Mouse (Mus musculus) liver, adult (tissue): ENCODE results near the gene Renbp.

Experiments
- GATA4 ChIP-seq: IDR thresholded peaks from 2 replicates; pipeline ENCODE4 v1.6.1; 2014; ENCODE audit warnings: mild to moderate bottlenecking, low read length; ENCODE audit not compliant: insufficient replicate concordance

Renbp gene

GRCm38 (mm10) chrX:73941860-73942259 is 11.2 kb upstream of the Renbp start:
- no peak for TF ChIP-seq GATA4

DNA sequence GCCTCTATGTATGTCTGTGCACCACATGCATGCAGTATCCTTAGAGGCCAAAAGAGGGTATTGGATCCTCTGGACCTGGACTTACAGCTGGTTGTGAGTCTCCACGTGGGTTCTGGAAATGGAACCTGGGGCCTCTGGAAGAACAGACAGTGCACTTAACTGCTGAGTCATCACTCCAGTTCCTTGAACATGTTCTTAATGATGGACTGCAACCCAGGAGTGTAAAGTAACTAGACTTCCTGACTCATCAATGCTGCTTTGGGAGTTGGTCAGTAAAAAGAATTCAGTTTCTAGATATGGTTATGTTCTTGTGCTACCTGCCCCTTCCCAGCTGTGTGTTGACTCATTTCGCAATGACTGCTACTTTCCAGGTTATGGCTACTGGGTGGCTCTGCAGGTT is 1.2 kb upstream of the Renbp start:
- no peak for TF ChIP-seq GATA4

- no peak for TF ChIP-seq GATA4
These were observed 8.1 kb downstream of the Renbp start for GRCm38 (mm10) chrX:73922550-73922882.

DNA sequence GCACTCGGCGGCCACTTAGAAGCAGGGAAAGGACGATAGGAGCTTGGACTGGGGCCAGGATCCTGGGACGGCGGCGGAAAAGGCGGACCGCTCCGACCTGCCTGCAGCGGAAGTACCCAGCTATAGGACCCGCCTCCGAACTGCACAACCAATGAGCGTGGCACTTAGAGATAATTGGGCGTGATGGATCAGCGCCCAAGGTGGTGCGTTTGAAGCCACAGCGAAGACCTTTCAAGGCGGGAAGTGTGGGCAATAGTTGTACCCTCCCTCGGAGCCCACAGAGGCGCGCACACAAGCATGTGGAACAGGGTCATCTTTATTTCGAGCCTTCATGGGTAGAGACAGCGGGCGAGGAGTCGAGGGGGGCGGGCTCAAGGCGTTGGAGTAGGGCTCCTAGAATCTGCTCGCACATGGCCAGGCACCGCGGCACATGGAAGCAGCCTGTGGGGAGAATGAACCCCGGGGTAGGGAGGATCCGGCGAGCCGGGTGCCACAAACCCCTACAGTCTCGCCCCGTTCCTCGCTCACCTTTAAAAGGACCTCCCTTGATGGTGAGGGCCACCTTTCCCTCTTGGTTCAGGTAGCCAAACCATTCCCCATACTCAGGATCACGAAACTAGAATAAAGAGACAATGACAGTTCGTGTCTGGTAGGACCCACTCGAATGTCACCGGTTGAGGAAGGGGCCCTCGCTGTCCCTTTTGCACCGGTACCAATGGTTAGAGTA is 8.7 kb downstream of the Renbp start, which contains the start of the genes Arhgap4 and Naa10:
Gene Arhgap4 (minus strand): TSS at position 48 of the 727 bp plus-strand sequence.
Gene Naa10 (minus strand): TSS at position 122 of the 727 bp plus-strand sequence.
- TF ChIP-seq GATA4: peak; percentile 57; the same call in 1 of the 2 replicates

- no peak for TF ChIP-seq GATA4
These were observed 9.3 kb downstream of the Renbp start for GRCm38 (mm10) chrX:73921285-73921822.

- no peak for TF ChIP-seq GATA4
These were observed 12.0 kb downstream of the Renbp start for GRCm38 (mm10) chrX:73918631-73919030.

DNA sequence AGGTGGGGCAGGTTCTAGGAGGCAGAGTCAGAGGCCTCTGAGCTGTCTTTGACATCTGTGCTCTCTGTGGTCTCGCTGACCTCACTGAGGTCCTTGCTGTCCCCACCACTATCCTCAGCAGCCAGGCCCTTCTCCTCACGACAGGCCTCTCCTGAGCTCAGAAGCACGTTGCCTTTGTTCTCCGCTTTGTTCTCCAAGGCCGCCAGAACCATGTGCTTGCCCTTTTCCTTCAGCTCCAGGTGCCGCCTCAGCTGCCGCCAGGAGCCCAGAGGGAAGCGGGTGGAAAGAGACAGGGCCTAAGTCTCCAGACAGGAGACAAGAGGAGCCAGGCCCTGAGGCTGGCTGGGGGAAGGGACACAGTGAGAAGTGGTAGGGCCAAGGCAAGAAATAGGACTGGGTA is 13.7 kb downstream of the Renbp start:
- no peak for TF ChIP-seq GATA4

DNA sequence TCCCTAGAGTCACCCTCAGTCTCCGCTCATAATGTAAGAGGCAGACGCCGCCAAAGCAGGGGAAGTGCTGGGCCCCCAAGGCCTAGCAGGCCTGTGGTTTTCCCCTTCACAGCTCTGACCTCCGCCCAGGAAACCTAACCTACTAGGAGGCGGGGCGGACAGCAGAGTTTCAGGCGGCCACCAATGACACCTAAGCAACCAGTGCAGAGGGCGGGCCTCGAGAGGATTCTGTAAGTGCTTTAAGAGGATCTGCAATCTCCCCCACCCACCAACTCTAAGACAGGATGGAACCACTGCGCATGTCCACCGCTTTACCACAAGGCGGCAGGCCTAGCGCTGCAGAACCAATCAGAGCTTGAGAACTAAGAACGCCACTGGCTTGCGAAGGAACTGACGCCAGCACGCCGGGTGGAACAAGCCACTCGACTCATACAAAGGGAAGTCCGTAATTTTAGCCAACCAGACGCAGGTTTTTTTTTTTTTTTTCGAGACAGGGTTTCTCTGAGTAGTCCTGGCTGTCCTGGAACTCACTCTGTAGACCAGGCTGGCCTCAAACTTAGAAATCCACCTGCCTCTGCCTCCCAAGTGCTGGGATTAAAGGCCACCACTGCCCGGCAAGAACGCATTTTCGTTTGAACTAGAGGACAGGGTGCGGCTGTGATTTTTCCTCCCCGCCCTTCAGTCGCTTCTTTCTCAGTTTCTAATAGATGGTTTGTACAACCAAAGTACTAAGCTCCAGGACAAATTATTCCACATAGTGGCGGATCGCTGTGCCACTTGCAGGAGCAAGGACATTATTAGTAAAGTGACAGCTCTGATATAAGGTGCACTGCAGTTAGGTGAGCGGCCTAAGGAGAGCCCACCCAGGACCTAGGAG is 15.6 kb downstream of the Renbp start:
- no peak for TF ChIP-seq GATA4

GRCm38 (mm10) chrX:73911588-73911987 is 19.1 kb downstream of the Renbp start:
- TF ChIP-seq GATA4: no peak

GRCm38 (mm10) chrX:73911156-73911555 is 19.5 kb downstream of the Renbp start:
- no peak for TF ChIP-seq GATA4

DNA sequence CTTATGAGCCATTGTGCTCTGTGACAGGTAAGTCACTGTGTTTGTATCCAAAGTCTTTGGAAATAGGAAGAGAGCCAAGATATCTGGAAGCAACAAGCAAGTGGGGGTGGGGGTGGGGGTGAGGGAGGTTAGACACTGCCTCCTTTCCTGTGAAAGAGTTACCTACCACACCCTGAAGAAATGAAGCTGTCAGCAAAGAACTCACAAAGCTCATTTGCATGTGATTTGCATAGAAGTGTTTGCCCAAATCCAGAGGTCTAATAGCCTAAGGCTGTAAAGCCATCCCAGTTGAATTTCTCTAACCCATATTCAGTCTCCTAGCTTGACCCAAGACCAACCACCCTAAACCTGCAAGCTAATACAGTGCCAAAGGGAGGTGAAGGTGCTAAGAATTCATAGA is 20.2 kb downstream of the Renbp start:
- no peak for TF ChIP-seq GATA4

DNA sequence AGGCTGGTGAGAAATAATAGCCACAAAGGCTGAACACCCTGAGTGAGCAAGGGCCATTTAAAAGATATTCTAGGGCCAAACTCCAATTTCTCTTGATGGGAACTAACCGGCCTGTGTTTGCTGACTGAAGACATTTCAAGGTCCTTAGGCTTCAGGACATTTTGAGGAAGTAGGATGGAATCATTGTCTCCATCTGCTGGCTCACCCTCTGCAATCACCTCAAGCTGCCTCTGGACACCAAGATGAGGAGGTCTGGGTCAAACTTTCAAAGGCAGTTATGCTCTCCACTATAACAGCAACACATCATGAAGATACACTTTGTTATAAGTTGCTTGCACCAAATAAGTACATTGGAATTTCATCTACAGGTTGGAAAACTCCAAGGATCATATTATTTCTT is 20.6 kb downstream of the Renbp start:
- no peak for TF ChIP-seq GATA4

- no peak for TF ChIP-seq GATA4
These were observed 32.7 kb downstream of the Renbp start for GRCm38 (mm10) chrX:73897959-73898358.

GRCm38 (mm10) chrX:73895719-73896118 is 34.9 kb downstream of the Renbp start, which contains the start of gene L1cam:
L1cam (minus strand) TSS chrX:73896105.
- TF ChIP-seq GATA4: no peak

DNA sequence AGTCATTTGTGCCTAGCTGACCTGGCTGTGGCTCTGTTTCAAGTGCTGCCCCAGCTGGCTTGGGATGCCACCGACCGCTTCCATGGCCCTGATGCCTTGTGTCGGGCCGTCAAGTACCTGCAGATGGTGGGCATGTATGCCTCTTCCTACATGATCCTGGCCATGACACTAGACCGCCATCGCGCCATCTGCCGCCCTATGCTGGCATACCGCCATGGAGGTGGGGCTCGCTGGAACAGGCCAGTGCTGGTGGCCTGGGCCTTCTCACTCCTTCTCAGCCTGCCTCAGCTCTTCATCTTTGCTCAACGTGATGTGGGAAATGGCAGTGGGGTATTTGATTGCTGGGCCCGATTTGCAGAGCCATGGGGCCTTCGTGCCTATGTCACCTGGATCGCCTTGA is 37.8 kb downstream of the Renbp start:
- TF ChIP-seq GATA4: no peak

DNA sequence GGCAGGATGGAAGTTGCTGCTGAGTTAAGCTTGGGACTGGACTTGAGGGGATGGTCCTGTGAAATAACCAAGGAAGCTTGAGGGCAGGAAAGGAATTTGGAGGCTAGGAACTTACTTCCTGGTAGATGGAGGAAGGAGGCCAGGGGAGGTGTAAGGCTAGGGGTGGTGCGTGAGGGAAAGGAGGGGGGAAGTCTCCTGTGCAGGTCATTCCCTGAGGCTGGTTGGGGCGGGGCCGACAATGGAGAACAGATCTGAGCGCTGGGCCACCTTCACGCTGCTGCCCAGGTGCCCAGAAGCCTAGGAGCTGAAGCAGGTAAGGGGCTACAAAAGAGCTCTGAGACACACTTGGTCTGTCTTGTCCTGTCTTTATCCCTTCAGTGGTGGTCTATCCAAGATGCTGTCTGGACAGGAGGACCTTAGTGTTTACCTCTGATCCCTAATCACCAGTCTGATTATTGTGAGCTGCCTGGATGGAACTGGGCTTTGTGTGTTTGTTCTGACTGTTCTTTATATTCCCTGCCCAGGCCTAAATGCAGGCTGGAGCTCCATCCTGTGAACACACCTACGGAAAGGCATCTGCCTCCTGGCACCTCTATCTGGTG is 39.0 kb downstream of the Renbp start, which contains the start of gene Avpr2:
Gene Avpr2 (plus strand): TSS at position 552 of the 602 bp plus-strand sequence.
- no peak for TF ChIP-seq GATA4

- no peak for TF ChIP-seq GATA4
These were observed 49.2 kb downstream of the Renbp start for GRCm38 (mm10) chrX:73881463-73881862.
